In genomic region chr11:22987357-22987756, GRCm38 (mm10) we compare ENCODE assay signal across 8 mouse cellular contexts. TPM values are rescaled to one million over a fixed set of nuclear protein-coding genes. Genes with fewer than 3 reads are reported as not detected.
DNase-seq lines count a peak whose midpoint lies in the region; TF ChIP-seq lines count a peak whose summit lies in the region.

No protein-coding gene starts in this region.

- DNase-seq in cerebellum, adult 18-20 months, result peak; percentile 36 to 56
- DNase-seq in cerebellum, adult 11 months, result no peak
- DNase-seq in left cerebral cortex, postnatal 14 days (ENCODE audit: low spot score in 2 of 2), result peak; percentile 63 to 70
- DNase-seq in left cerebral cortex, adult 11 months (ENCODE audit: low spot score), result no peak
- peak; percentile 42 for DNase-seq in Muller cell, postnatal 12 days (ENCODE audit: inconsistent ontology term)
- DNase-seq in lung, postnatal 14 days, result peak; percentile 65
- no peak for DNase-seq in urinary bladder, adult 18-20 months (ENCODE audit: low spot score in 2 of 2)

- H3K27ac ChIP-seq in embryonic fibroblast, embryonic 13.5 days (ENCODE audit: insufficient read depth, low read length), result no peak overlapping the region

- 0 out of 2 replicates have a peak, but pooled peaks have one; percentile 3 for TF ChIP-seq CTCF in embryonic fibroblast, embryonic 13.5 days (IDR thresholded peaks at IDR 0.05; ENCODE audit: borderline replicate concordance, insufficient read depth, low read length)

- H3K4me1 ChIP-seq in embryonic fibroblast, embryonic 13.5 days (ENCODE audit: control insufficient read depth, insufficient read depth, low read length), result peaks cover 2% of the 10 kb centered on the region; the same call in 1 of the 2 replicates

- TF ChIP-seq POLR2A in embryonic fibroblast, embryonic 13.5 days (IDR thresholded peaks at IDR 0.05; ENCODE audit: low read depth, low read length), result no peak

- intact Hi-C loops in left cerebral cortex, postnatal 14 days (cut with DNase I), result no loop called here

- H3K4me3 ChIP-seq in embryonic fibroblast, embryonic 13.5 days (ENCODE audit: insufficient read depth, low read length), result no peak overlapping the region

RNA-seq across cellular contexts. Expression of gene Cct4, which starts 3.0 kb away (rescaled TPM):
- total RNA-seq in left cerebral cortex, postnatal 14 days (2021), result 100 to 1,000 TPM in 1 of 2 experiments, 10 to 100 TPM in 1; 94.9 to 101 TPM
- polyA plus RNA-seq in embryonic fibroblast, embryonic 13.5 days (2011; ENCODE audit: insufficient read length, low read depth, missing spikeins), result 391 and 422 TPM in 2 replicates

RNA-seq across cellular contexts. Expression of gene Commd1, which starts 5.2 kb away (rescaled TPM):
- 10 to 100 TPM; 39.0 to 39.2 TPM for total RNA-seq in left cerebral cortex, postnatal 14 days (2021)
- 88.3 and 102 TPM in 2 replicates for polyA plus RNA-seq in embryonic fibroblast, embryonic 13.5 days (2011; ENCODE audit: insufficient read length, low read depth, missing spikeins)

RNA-seq across cellular contexts. Expression of gene Gm28048, which starts 5.5 kb away (rescaled TPM):
- 10 to 100 TPM; 10.3 to 13.5 TPM for total RNA-seq in left cerebral cortex, postnatal 14 days (2021)
- polyA plus RNA-seq in embryonic fibroblast, embryonic 13.5 days (2011; ENCODE audit: insufficient read length, low read depth, missing spikeins), result 14.0 and 14.1 TPM in 2 replicates

RNA-seq across cellular contexts. Expression of gene Zrsr1, which starts 15.6 kb away (rescaled TPM):
- total RNA-seq in left cerebral cortex, postnatal 14 days (2021), result 10 to 100 TPM; 53.1 to 56.3 TPM
- polyA plus RNA-seq in embryonic fibroblast, embryonic 13.5 days (2011; ENCODE audit: insufficient read length, low read depth, missing spikeins), result 11.0 and 12.6 TPM in 2 replicates

RNA-seq across cellular contexts. Expression of gene Fam161a, which starts 20.0 kb away (rescaled TPM):
- total RNA-seq in left cerebral cortex, postnatal 14 days (2021), result 1 to 10 TPM; 2.9 to 3.9 TPM
- polyA plus RNA-seq in embryonic fibroblast, embryonic 13.5 days (2011; ENCODE audit: insufficient read length, low read depth, missing spikeins), result 3.0 and 4.2 TPM in 2 replicates

Comparison
In these comparisons a context has a peak if more than half of its experiments do, and no peak if none do; other contexts are left out.
1. DNase-seq: peak in cerebellum, adult 18-20 months (2 of 2), left cerebral cortex, postnatal 14 days (2 of 2), Muller cell, postnatal 12 days (single experiment) and lung, postnatal 14 days (single experiment); none in cerebellum, adult 11 months (single experiment), left cerebral cortex, adult 11 months (single experiment) and urinary bladder, adult 18-20 months (0 of 2).